Mouse (Mus musculus) embryonic facial prominence, embryonic 14.5 days (tissue): Measurements from ENCODE around the gene Lsm11. TPM values are rescaled to one million over a fixed set of nuclear protein-coding genes. Genes with fewer than 3 reads are reported as not detected.

Source experiments
- ATAC-seq: fragments of 200-750 bp; cut with Nextera tagmentation; 2 replicates; pipeline ENCODE4 v1.8.0; 2017; ENCODE audit warnings: low read depth, moderate number of reproducible peaks, moderate TSS enrichment
- DNase-seq: peaks from one replicate; pipeline ENCODE4 v3.0.0-alpha.2; 2015; ENCODE audit warnings: low spot score
- H3K27ac ChIP-seq: fragments of 300-500 bp; sonication (generic); replicated peaks from 2 replicates; pipeline ENCODE4 v1.5.1; 2014; ENCODE audit warnings: low read depth, mild to moderate bottlenecking, low read length, moderate library complexity
- H3K27me3 ChIP-seq: fragments of 300-500 bp; sonication (generic); replicated peaks from 2 replicates; pipeline ENCODE4 v1.6.1; 2014; ENCODE audit warnings: low read length; ENCODE audit not compliant: control insufficient read depth, insufficient read depth
- H3K36me3 ChIP-seq: fragments of 300-500 bp; sonication (generic); 2 replicates; pipeline ENCODE4 v1.6.1; 2014; ENCODE audit warnings: low read length, mixed read lengths; ENCODE audit not compliant: control insufficient read depth, insufficient read depth
- H3K4me1 ChIP-seq: fragments of 300-500 bp; sonication (generic); 2 replicates; pipeline ENCODE4 v1.6.1; 2014; ENCODE audit warnings: antibody characterized with exemption, low read length; ENCODE audit not compliant: control insufficient read depth, insufficient read depth
- H3K4me2 ChIP-seq: fragments of 300-500 bp; sonication (generic); 2 replicates; pipeline ENCODE4 v1.6.1; 2014; ENCODE audit warnings: low read depth, mild to moderate bottlenecking, low read length, moderate library complexity, mixed read lengths
- H3K4me3 ChIP-seq: fragments of 300-500 bp; sonication (generic); 2 replicates; pipeline ENCODE4 v1.5.1; 2014; ENCODE audit warnings: low read depth, mild to moderate bottlenecking, low read length
- H3K9ac ChIP-seq: fragments of 300-500 bp; sonication (generic); 2 replicates; pipeline ENCODE4 v1.6.1; 2014; ENCODE audit warnings: low read depth, mild to moderate bottlenecking, low read length, moderate library complexity, mixed read lengths
- H3K9me3 ChIP-seq: fragments of 300-500 bp; sonication (generic); 2 replicates; pipeline ENCODE4 v1.6.1; 2016; ENCODE audit warnings: low read length; ENCODE audit not compliant: control insufficient read depth
- WGBS: fragments of 180-500 bp; shearing (Covaris S2); extraction: QIAGEN DNeasy Blood & Tissue Kit; methylation state at CpG from one replicate; pipeline ENCODE4 v1.1.7; 2014; 5-methylcytosine and 5-hydroxymethylcytosine counted together
- polyA plus RNA-seq: library from polyadenylated mRNA; unstranded; fragments of >200 nt; fragmentation: Nextera tagmentation; extraction: Ambion mirVana; gene quantifications from 2 replicates; pipeline ENCODE4 v1.2.1, GENCODE M21; 2014

Gene Lsm11
- 8.3 TPM in 2 replicates for polyA plus RNA-seq

DNA sequence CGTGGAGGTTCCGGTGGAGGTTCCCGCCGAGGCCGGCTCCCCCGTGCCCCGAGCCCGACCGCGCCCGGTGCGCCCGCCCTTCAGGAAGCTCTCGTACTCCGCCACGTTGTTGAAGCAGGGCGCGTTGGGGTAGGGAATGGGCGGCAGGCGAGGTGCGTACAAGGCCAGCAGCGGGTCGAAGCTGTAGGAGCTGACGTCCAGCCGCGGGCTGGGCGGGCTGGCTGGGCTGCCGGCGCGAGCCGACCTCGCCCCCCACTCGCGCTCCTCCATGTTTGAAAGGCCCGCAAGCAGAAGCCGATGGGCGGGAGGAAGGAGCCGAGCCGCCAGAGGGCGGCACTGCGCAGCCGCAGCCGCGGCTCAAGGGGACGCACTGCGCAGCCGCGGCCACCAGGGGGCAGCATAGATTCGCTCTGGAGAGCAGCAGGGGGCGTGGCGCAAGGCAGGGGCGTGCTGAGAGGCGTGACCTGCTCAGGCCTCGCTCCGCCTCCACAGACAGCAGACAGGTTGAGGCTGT lies at the start of gene Lsm11:
Gene Lsm11, minus strand, starts transcription at position 293 of the 514 bp plus-strand sequence.
- Histone ChIP-seq H3K36me3 (peaks cover 17% of the 10 kb centered on the region), H3K9ac (peak within 1 kb of the TSS; percentile 83), H3K27me3 (no peaks in the 10 kb centered on the region), H3K4me3 (peak within 1 kb of the TSS; percentile 84), H3K4me2 (peak within 1 kb of the TSS; percentile 89), H3K4me1 (peaks cover 13% of the 10 kb centered on the region), H3K9me3 (no peaks in the 10 kb centered on the region), H3K27ac (no peak within 1 kb of the TSS)
- 1% methylated on average over 19 of the region's 55 CpGs for WGBS
- peak; percentile 93 for DNase-seq
- peak; percentile 91 for ATAC-seq

DNA sequence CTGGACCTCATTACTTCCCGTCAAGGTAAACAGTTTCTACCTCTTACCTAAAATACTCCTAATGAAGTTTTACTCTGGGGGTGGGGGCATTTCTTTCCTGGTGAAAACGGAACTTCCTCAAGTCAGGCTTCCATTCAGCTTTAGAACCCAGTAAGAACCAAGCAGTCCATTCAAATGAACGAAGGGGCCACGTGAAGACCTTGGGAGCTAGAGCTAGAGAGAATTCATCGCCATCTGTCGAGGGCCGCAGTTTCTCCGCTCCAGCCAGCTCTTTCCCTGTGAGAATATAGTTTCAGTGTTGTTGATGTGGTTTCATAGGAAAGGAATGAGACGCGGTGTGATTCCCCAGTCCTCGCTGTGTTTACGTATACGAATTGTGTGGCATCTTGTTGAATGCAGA lies 47.4 kb upstream of the Lsm11 start:
- Histone ChIP-seq H3K4me2 (peak overlapping the region; percentile 56), H3K36me3 (no peaks in the 10 kb centered on the region), H3K4me3 (peak overlapping the region; percentile 25), H3K27me3 (no peaks in the 10 kb centered on the region), H3K4me1 (no peaks in the 10 kb centered on the region), H3K27ac (no peak overlapping the region), H3K9me3 (no peaks in the 10 kb centered on the region), H3K9ac (no peak overlapping the region; the same call in 1 of the 2 replicates)
- WGBS, result 52% methylated on average over 13 of the region's 13 CpGs
- ATAC-seq (no peak), DNase-seq (no peak)

DNA sequence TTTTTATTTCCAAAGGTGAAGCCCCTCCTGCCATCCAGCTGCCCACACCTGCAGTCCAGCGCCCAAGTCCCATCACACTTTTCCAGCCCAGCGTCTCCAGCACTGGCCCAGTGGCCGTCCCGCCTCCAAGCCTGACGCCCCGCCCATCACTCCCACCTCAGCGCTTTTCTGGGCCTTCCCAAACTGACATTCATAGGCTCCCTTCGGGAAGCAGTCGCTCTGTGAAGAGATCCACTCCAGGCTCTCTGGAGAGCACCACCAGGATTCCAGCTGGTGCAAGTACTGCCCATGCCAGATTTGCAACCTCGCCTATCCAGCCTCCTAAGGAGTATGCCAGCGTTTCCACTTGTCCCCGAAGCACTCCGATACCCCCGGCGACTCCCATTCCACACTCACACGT lies 46.9 kb upstream of the Lsm11 start:
- Histone ChIP-seq H3K4me3 (peak overlapping the region; percentile 25), H3K27me3 (no peaks in the 10 kb centered on the region), H3K36me3 (no peaks in the 10 kb centered on the region), H3K4me2 (peak overlapping the region; percentile 56), H3K27ac (no peak overlapping the region), H3K9me3 (no peaks in the 10 kb centered on the region), H3K4me1 (no peaks in the 10 kb centered on the region), H3K9ac (peak overlapping the region; percentile 23; the same call in 1 of the 2 replicates)
- WGBS, result 6% methylated on average over 16 of the region's 16 CpGs
- ATAC-seq (peak; percentile 68), DNase-seq (peak; percentile 28)

DNA sequence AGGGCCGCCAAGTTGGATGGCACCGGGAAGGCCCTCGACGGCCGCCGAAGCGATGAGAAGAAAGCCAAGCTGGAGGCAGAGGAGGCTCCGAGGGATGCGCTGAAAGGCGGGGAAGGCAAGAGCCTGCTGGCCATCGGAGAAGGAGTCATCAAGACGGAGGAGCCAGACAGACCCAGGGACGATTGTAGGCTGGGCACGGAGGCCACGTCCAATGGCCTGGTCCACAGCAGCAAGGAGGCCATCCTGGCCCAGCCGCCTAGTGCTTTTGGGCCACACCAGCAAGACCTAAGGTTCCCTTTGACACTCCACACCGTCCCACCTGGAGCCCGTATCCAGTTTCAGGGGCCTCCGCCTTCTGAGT lies 36.1 kb upstream of the Lsm11 start:
- H3K27ac ChIP-seq, result no peak overlapping the region

DNA sequence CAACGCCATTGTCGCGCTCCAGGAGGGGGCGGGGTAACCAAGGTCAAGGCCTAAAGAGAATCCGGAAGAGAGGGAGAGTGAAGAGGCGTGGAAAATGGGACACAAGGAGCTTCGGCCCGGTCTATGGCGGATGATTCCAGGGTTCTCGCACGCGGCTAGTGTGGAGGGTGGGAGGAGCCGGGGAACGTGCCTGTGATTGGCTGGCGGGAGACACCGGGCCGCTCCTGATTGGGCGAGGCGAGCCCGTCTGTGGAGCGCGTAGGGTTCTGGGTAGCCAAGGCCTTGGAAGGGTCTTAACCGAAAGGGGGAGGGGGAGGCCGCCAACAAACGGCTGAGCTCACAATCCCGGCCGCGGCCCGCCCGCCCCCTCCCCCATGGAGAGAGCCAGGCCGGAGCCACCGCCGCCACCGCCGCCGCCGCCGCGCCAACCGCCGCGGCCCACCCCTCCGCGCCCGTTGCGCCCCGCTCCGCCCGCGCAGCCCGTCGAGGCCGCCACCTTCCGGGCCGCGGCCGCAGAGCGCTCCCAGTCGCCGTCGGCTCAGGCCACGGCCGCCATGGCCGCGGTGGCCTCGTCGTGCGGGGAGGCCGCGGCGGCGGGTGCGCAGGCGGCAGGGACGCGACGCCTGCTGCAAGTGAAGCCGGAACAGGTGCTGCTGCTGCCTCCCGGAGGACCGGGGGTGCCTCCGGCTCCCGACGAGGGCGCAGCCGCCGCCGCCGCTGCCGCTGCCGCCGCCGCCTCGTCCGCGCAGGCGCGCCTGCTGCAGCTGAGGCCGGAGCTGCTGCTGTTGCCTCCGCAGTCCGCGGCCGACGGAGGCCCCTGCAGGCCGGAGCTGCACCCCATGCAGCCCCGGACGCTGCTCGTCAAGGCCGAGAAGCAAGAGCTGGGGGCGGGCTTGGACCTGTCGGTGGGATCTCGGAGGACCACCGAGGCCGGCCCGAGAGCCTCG lies 35.5 kb upstream of the Lsm11 start, which contains the start of gene Sox30:
Gene Sox30, plus strand, starts transcription at position 365 of the 947 bp plus-strand sequence.
- WGBS, result 20% methylated on average over 40 of the region's 115 CpGs
- H3K4me3 ChIP-seq, result peak within 1 kb of the TSS; percentile 61
- peak within 1 kb of the TSS; percentile 39; the same call in 1 of the 2 replicates for H3K27ac ChIP-seq
- peaks cover 8% of the 10 kb centered on the region; the same call in 1 of the 2 replicates for H3K27me3 ChIP-seq
- H3K9ac ChIP-seq, result peak within 1 kb of the TSS; percentile 84
- H3K9me3 ChIP-seq, result peaks cover 6% of the 10 kb centered on the region
- no peaks in the 10 kb centered on the region for H3K4me1 ChIP-seq
- DNase-seq (peak; percentile 82), ATAC-seq (peak; percentile 95)
- H3K36me3 ChIP-seq, result no peaks in the 10 kb centered on the region
- peak within 1 kb of the TSS; percentile 86 for H3K4me2 ChIP-seq

More for the DNA sequence above, 36.1 kb upstream of the Lsm11 start:
- DNase-seq, result no peak
- Histone ChIP-seq H3K36me3 (no peaks in the 10 kb centered on the region), H3K4me3 (peak overlapping the region; percentile 61), H3K9me3 (peaks cover 6% of the 10 kb centered on the region), H3K4me1 (no peaks in the 10 kb centered on the region), H3K4me2 (peak overlapping the region; percentile 86), H3K9ac (peak overlapping the region; percentile 84), H3K27me3 (peaks cover 8% of the 10 kb centered on the region; the same call in 1 of the 2 replicates)
- ATAC-seq, result peak; percentile 4; the same call in 1 of the 2 replicates
- WGBS, result 42% methylated on average over 17 of the region's 19 CpGs

DNA sequence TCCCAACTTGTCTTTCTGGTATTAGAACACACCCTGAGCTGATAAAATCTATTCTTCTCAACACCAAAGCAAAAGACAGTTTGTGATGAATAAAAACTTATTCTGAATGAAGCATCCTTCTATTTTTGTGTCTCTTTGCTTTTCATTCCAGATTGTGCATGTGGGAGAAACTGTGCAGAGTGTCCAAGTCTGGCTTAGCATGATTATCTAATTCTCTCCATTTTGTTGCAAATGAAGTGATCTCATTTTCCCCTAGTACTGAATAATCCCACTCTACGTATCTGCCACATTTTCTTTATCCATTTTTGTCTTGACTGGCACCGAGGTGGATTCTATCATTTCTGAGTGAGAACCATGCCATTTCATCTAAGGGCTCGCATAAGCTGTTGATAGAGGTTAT lies 31.3 kb upstream of the Lsm11 start:
- H3K4me2 ChIP-seq, result no peak overlapping the region
- 76% methylated on average over 3 of the region's 3 CpGs for WGBS
- H3K9me3 ChIP-seq, result peaks cover 6% of the 10 kb centered on the region
- H3K4me1 ChIP-seq, result no peaks in the 10 kb centered on the region
- no peak for DNase-seq
- no peak overlapping the region for H3K27ac ChIP-seq
- no peaks in the 10 kb centered on the region for H3K36me3 ChIP-seq
- no peak overlapping the region for H3K9ac ChIP-seq
- no peak for ATAC-seq
- H3K4me3 ChIP-seq, result no peak overlapping the region
- peaks cover 8% of the 10 kb centered on the region; the same call in 1 of the 2 replicates for H3K27me3 ChIP-seq

DNA sequence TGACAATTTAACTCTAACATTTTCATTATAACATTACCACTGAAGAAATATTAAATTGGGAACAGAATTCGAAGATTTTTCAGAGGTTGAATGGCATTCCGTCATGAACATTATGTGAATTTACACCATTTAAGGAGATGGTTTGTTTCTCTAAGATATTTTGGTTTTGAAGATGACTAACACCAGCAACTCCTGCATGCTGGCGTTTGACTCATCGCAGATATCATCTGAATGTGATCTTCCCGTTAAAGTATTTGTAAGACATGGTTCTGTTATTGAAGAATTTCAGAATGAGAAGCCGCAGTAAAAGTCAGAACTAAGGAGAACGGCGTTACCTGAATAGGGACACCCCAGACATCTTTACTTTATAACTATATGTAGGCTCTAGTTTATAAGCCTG lies 29.7 kb upstream of the Lsm11 start:
- 0 out of 2 replicates have a peak, but pooled peaks cover 8% of the 10 kb centered on the region for H3K27me3 ChIP-seq
- WGBS, result 85% methylated on average over 8 of the region's 8 CpGs
- no peak overlapping the region for H3K27ac ChIP-seq
- no peaks in the 10 kb centered on the region for H3K9me3 ChIP-seq
- no peak overlapping the region for H3K4me2 ChIP-seq
- no peak overlapping the region for H3K4me3 ChIP-seq
- no peaks in the 10 kb centered on the region for H3K4me1 ChIP-seq
- no peak overlapping the region for H3K9ac ChIP-seq
- H3K36me3 ChIP-seq, result no peaks in the 10 kb centered on the region
- ATAC-seq (no peak), DNase-seq (no peak)

DNA sequence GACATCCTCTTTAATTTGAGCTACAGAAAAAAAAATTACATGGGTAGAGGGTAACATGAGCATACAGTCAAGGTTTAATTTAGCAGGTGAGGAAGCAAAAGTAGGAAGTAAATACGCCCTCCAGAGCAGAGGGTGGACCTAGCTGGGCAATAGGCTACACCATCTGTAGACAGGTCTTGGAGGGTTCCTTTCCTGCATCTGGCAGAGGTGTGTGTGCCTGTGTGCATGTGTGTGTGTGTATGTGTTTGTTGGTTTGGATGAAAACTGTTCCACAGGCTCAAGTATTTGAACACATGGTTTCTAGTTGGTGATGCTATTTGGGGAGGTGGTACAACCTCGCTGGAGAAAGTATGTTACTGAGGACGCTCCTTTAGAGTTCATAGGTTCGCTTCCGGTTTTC lies 28.9 kb upstream of the Lsm11 start:
- 0 out of 2 replicates have a peak, but pooled peaks cover 4% of the 10 kb centered on the region for H3K27me3 ChIP-seq
- no peaks in the 10 kb centered on the region for H3K9me3 ChIP-seq
- H3K36me3 ChIP-seq, result no peaks in the 10 kb centered on the region
- no peak overlapping the region for H3K4me2 ChIP-seq
- H3K4me1 ChIP-seq, result no peaks in the 10 kb centered on the region
- DNase-seq (no peak), ATAC-seq (no peak; the same call in 1 of the 2 replicates)
- WGBS, result 75% methylated on average over 5 of the region's 5 CpGs
- H3K27ac ChIP-seq, result no peak overlapping the region
- H3K9ac ChIP-seq, result no peak overlapping the region
- no peak overlapping the region for H3K4me3 ChIP-seq
